Comparison of ENCODE assay signal across 34 mouse cellular contexts in the genomic region with DNA sequence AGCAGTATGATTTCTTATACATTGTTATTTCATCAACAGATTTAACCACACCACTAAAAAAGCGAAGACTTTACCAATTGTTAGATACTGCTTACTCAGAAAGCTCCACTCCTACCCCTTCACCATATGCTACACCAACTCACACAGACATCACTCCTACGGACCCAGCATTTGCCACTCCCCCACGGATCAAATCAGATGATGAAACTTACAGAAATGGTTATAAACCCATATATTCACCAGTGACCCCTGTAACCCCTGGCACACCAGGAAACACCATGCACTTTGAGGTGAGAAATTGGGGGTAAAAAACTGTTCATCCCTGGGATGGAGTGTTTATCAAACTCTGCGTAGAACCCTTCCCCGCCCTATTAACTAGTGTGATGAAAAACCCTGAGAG.
"Had no signal": no experiment of that assay in that cellular context is flagged by ENCODE, and none has a peak within 500 bp of the region (broad histone marks: within the 10 kb centered on the region; RNA-seq: fewer than 3 reads in every experiment).

No protein-coding gene starts in this region.

- H3K4me3 ChIP-seq: heart, adult 2 months; heart, embryonic 13.5 days; heart, embryonic 15.5 days; hindbrain, embryonic 10.5 days; hindbrain, embryonic 12.5 days; hindbrain, embryonic 13.5 days; hindbrain, embryonic 15.5 days; intestine, embryonic 15.5 days; kidney, embryonic 15.5 days; left cerebral cortex, adult 2 months had no signal

- H3K9ac ChIP-seq: heart, embryonic 13.5 days; heart, embryonic 15.5 days; hindbrain, embryonic 12.5 days; hindbrain, embryonic 13.5 days; hindbrain, embryonic 14.5 days; hindbrain, embryonic 15.5 days; intestine, embryonic 15.5 days; kidney, embryonic 15.5 days had no signal

- H3K9me3 ChIP-seq: heart, embryonic 13.5 days; heart, embryonic 15.5 days; hindbrain, embryonic 10.5 days; hindbrain, embryonic 12.5 days; hindbrain, embryonic 13.5 days; hindbrain, embryonic 15.5 days; intestine, embryonic 15.5 days; kidney, embryonic 15.5 days had no signal

- ATAC-seq: hindbrain, embryonic 16.5 days; hindbrain, postnatal 0 days; inflammation-experienced regulatory T-cells, adult 6 months; intestine, embryonic 15.5 days; intestine, embryonic 16.5 days; intestine, postnatal 0 days had no signal

- H3K4me2 ChIP-seq: heart, embryonic 11.5 days; heart, embryonic 13.5 days; heart, embryonic 15.5 days; hindbrain, embryonic 12.5 days; hindbrain, embryonic 13.5 days; hindbrain, embryonic 14.5 days; hindbrain, embryonic 15.5 days; intestine, embryonic 15.5 days; kidney, embryonic 15.5 days had no signal

- H3K27me3 ChIP-seq: heart, embryonic 13.5 days; heart, embryonic 15.5 days; hindbrain, embryonic 12.5 days; hindbrain, embryonic 13.5 days; hindbrain, embryonic 15.5 days; intestine, embryonic 15.5 days; kidney, embryonic 15.5 days had no signal

- DNase-seq: heart, adult 2 months; heart, postnatal 10 days; heart, postnatal 14 days; heart, postnatal 36 days; heart, postnatal 4 days; kidney, adult 11 months; kidney, adult 18-20 months; kidney, adult 2 months; kidney, adult 8-10 months; kidney, adult 9 months; kidney, postnatal 10 days; kidney, postnatal 14 days; kidney, postnatal 25 days; kidney, postnatal 36 days; kidney, postnatal 4 days; layer of hippocampus, adult 9-11 months; layer of hippocampus, postnatal 36 days had no signal

- H3K27ac ChIP-seq: heart, adult 2 months; heart, embryonic 13.5 days; heart, embryonic 15.5 days; hindbrain, embryonic 10.5 days; hindbrain, embryonic 12.5 days; hindbrain, embryonic 14.5 days; hindbrain, embryonic 15.5 days; hindbrain, postnatal 0 days; intestine, embryonic 15.5 days; kidney, embryonic 15.5 days; kidney, postnatal 0 days had no signal

- H3K4me1 ChIP-seq: hindbrain, embryonic 10.5 days; hindbrain, embryonic 12.5 days; hindbrain, embryonic 13.5 days; hindbrain, embryonic 15.5 days; intestine, embryonic 15.5 days; kidney, embryonic 15.5 days had no signal
